Mouse (Mus musculus) kidney, adult 8-10 months (tissue): ENCODE results near the gene 2010111I01Rik.
"Not testable (repeated sequence)": the region's sequence is repeated elsewhere in the genome, so short reads cannot be mapped to it uniquely, and the experiment has no call there.

Source experiments
- DNase-seq, 2 experiments: peaks; one replicate each; pipeline ENCODE4 v3.0.0; 2022

2010111I01Rik gene

DNA sequence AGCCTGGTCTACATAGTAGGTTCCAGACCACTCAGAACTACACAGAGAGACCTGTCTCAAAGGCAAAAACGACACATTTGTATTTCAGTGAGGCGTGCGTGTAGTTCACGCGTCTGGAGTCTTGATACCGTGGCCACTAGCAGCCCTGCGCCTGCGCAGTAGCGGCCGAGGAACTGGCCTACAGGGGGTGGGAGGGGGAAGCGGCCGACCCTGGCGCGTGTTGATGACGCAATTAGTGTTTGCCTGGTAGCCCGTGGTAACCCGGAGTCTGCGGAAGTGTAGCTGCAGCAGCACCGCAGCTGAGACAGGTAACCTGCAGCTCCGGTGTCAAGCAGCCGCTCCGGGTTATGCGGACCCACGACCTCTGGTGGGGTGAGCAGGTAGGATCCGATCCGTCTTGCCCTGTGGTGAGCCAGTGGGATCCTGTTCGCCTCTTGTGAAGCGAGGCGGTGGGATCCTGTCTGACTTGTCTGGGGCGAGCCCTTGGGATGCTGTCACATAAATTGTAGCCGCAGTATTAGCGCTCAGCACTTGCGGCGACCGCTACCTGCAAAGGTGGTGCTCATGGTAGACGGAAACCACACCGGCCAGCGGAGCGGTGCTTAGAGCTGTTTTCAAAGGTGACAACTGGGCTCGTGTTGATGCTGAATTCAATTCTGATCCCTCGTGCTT, at the start of gene 2010111I01Rik:
Gene 2010111I01Rik, plus strand, starts transcription at position 254 of the 672 bp plus-strand sequence.
- DNase-seq = peak; percentile 95 to 97

DNA sequence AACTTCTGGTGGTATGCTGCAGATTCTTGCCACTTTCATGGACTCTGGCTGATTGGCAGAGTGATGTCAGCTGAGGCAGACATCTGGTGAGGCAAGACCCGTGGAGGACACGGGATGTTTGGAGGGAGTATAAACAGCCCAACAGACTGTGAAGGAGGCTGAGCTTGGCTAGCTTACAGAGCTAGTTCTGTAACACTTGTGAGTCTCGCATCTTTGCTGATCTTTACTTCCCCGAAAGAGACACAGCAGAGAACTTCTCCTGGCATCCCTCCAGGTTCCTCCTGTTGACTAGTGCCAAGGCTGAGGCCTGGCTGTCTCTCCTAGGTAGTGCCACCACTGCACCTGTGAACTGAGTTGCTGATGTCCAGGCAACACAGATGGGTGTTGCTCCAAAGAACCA, 48.0 kb upstream of the 2010111I01Rik start:
- DNase-seq = peak; percentile 73 to 75

DNA sequence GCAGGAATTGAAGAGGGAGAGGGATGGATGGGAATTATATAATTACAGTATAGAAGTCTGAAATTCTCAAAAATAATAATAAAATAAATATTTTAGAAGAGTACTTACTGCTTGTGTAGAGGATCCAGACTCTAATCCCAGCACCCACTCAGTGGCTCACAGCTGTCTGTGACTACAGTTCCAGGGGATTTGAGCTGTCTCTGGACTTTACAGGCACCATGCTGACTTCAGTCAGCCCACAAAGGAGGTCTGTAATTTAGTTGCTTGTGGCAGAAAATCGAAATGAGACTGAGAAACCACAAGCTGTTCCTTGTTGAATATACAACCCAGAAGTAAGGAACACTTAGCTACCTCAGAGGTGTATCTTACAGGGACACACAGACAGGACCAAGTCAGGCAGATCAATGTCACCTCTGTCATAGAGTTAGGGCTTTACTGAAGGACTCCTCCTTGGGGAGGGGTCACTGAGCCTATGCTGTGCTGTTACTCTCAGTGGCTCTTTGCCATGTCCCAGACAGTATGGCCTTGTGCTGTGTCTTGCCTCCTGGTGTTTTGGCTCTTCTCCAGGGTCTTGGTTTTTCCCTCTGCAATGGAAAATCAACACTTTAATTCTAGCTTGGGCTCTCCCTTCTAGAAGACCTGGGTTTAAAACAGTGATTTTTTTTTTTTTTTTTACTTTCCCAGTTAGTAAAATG, 47.1 kb upstream of the 2010111I01Rik start:
- no peak for DNase-seq

DNA sequence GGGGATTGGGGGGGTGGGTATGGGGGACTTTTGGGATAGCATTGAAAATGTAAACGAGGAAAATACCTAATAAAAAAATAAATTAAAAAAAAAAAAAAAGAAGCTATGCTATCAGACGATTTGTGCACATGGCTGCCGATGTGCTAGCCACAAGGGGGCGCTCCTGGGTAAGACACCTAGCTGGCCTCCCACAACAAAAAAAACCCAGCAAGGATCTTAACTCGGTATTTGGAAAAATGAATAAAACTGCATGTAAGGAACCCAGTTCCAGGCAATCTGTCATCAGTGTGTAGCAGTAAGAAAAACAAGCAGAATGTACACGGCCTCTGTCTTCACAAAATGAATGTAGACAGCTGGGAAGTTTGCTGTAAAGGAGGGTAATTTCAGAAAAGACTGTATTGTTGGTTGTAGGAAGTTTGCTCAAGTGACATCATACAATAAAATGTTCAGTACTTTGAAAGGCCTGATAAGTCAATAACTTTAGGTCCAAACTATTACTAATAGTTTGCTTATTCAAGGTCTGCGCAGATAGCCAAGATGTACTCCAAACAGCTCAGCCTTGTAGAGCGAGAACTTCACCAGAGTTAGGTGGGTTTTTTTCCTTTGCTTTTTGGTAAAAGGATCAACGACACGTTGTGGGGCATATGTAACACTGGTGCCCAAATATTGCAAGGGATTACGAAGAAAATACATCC, 44.9 kb upstream of the 2010111I01Rik start:
- peak; percentile 58 to 81 for DNase-seq

DNA sequence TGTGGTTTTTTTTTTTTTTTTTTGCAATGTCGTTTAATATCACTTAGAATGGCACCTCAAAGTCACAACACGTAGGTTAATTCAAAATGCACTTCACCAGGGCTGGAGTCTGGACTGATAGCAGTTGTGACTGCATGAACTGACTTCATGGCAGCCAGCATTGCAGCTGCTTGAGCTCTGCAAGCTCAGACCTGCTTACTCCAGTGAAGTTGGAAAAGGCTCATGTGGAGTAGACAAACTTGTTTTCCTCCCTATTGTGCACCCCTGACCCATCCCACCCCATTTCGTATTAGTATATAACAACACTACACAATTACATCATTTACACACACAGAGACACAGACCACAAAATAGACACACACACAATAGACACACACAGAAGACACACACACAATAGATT, 42.0 kb upstream of the 2010111I01Rik start:
- no peak for DNase-seq

DNA sequence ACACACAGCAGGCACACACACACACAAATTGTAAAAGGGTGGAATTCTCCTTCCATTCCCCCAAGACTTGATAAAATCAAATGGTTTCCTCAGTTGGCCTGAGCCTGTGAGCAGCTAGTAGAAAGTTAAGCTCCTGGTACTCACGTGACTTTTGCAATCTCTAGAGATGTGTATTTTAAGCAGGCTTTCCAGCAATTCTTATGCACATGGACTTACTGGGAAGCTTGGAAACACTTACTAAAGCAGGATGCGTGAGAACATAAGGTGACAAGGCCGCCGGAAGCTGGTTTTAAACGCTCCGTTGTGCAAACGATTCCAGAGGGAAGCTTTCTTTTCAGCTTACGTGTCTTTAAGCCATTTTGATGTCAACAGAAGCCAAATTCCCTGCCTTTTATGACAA, 41.5 kb upstream of the 2010111I01Rik start:
- DNase-seq = no peak

DNA sequence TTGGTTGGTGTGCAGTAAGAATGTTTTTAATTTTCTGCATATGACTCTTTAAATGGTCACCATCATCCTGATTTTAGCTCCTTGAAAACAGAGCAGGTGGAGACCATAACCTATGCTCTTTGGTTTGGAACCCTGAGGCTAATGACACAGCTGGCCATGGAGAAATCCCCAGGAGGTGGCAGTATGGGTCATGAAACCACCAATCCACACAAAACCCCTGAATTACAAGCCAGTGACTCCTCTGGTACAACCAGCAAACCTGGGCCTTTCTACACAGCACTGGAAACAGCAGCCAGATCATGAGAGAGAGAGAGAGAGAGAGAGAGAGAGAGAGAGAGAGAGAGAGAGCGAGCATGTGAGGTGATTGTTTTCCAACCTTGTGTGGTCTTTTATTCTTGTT, 38.2 kb upstream of the 2010111I01Rik start:
- peak; percentile 49 to 71 for DNase-seq

DNA sequence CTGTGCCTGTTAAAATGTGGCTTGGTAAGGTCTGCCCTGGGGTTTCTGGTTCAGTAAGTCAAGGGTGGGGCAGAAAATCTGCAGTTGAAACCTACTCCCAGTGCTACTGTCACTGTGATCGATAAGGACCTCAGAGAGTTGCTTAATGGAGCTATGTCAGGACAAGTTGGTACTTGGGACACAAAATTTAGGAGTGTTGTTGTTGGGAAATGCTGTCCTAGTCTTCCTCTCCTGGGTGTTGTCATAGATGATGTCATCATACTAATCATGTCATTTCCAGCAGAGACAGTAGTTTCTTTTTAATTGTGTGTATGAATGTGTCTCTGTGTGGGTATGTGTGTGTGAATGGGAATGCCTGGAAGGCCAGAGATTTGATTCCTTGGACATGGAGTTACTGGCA, 37.2 kb upstream of the 2010111I01Rik start:
- DNase-seq = no peak

DNA sequence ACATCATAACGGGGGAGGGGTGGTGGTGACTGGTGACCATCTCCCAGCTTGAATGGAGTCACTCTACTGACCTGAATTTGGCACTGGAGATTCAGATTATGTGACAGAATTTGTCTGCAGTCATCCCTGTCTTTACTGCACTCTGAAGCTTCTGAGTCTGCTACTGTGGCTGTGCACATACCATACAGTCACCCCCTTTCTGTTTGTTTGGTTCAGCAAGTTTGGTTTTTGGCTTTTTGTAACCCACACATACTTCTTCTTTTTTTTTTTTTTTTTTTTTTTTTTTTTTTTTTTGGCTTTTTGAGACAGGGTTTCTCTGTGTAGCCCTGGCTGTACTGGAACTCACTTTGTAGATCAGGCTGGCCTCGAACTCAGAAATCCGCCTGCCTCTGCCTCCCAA, 35.5 kb upstream of the 2010111I01Rik start:
- not testable (repeated sequence) for DNase-seq

DNA sequence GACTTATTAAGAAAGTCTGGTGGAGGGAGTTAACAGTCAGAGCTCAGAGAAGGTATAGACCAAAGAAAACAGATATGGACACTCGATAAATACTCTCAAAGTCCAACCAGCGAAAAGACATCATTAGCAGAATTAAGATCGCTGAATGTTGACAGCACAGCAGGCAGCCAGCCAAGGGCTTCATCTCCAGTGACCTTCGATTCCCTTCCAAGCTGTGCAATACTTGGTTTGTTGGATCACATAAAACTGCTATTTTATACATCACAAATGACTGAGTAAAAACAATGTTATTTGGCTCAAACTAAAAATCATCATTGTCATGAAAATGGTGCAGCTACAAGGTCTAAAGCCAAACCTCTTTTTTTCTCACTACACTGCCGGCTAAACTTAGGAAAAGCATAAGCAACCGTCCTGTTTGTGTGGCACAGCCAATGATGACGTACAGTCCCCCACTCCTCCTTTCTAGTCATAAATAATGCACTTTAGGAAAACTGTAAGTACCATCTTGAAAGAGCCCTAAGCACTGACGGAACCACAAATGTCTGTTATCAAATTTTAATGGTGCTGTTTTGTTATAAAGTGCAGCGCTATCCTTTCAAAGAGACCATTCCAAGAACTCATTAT, 34.8 kb upstream of the 2010111I01Rik start:
- peak; percentile 38 to 51 for DNase-seq

DNA sequence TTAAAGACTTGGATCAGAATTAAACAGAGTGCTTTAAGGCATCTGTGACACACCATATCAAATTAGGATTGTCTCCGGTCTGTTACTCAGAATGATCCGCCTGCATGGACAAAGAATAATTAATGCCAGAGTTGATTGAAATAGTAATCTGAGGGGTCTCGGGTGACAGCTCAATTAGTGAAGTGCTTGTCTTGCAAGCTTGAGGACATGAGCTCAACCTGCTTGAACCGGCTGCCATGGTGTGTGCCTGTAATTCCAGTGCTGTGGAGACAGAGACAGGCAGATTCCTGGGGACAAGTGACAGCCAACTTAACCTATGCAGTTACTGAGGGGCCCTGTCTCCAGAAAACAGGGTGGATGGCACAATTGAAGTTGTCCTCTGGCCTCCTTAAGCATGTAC, 32.2 kb upstream of the 2010111I01Rik start:
- DNase-seq = no peak

DNA sequence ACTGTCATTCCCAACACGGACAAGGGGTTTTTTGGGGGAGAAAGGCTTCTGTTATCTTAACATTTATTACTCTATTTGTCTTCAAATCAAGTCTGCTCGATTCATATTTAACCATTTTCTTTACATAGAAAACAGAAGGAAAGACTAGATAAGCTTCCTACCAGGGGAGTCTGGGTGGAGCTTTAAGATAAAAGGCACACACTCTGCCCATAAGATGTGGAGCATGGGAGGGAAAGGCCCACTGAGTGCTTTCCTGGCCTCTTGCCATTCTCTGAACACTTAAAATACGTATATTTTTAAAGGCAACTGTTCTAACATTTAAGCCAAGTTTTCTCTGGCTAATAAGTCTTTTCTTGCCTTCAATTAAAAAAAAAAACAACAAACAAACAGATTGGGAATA, 25.3 kb upstream of the 2010111I01Rik start:
- DNase-seq = no peak

DNA sequence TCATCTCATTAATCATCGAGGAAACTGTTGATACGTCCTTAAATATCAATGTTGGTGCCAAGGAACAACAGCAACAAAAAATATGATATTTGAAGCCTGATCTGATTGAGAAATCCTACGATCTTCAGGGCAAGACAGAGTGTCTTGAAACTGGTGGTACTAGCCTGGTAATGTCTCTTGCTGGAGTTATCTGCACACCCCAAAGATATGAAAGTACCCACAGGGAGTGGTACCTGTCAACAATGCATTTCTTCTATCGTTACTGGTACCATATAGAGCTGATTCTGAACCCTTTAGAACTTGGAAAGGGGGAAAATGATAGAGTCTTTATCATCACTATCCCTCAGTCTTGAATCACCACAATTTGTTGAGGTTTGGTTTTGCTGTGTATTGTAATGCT, 24.9 kb upstream of the 2010111I01Rik start:
- no peak for DNase-seq

DNA sequence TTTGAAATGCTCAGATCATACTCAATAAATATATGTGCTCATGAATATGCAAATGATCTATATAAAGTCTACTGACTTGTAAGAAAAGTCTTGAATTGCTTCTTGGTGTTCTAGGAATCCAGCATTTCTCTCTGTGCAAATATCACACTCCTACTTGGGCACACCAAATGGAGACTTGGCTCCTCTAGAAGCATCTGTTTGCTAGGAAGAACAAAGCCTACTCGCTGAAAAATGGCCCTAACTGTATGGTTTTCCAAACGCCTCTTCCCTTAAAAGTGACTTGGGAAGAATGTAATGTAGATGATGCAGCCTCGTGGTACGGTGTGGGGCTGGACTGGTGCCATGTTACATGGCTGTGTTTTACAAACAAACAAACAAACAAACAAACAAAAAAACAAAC, 24.0 kb upstream of the 2010111I01Rik start:
- DNase-seq = no peak

DNA sequence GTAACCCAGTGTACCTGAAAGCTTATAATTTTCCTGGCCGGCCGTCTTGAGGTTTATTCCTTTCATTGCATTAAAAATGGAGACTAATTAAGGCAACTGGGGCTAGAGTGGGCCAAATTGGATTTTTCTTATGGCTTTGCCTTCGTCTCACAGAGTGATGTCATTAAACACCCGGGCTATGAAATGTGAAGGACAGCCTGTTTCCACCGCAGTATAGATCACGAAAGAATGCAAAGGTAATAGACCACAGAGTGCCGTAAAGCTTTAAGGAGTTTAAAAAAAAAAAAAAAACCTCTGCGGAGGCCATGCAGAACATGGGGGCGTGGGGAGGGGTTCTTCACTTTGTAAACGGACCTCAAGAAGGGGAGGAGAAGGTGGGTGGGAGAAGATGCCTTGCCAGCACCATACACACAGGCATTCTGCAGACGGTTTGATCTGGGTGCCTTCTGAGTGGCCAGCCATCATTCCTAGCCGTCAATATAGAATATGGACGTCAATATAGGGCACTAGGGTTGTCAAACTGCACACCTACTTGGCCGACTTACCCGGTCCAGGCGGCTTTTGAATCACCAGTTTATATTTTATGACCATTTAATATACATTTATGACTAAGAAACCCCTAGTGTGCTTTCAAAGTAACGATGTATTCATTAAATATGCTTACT, 23.2 kb upstream of the 2010111I01Rik start:
- DNase-seq = no peak

DNA sequence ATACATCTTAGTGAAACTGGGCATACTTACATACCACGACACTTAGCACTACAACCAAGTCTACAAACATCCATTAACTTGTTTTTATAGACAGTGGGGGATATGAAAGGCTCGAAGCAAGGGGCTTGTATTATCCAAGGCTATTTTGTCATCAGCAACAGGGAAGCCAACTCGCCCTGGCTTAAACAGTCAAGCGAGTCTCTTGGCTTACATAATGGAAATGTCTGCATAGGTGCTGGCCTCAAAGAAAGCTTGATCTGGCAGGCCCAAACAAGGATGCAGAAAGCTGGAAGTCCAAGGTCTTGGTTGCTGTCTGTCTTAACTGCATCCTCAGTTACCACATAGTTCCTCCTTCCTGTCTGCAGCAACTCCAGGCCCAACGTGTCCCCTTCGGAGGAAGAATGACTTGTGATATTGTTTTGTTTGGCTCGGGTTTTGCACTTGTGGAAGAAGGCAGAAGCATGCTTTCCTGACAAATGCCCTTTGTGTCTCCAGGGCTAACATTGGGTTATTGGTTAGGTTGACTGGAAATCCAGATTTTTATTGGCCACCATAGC, 21.3 kb upstream of the 2010111I01Rik start:
- DNase-seq = peak in 1 of 2 experiments; percentile 24

DNA sequence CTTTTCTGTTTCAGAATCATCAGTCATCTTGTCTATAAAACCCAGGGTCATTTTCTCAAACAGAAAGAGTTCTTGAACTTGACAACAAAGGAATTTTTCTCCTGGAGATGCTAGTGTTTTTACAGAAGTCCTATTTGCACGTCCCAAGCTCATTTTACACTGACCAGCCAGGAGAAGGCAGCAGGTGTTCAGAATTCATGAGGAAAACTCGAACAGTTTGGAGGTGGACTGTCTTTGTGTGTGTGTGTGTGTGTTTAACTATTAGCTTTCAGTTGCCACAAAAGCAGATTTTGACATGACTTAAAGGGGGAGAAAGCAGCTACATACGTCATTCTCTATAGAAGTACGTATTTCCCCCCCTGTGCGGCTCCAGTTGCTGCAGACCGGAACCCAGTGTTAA, 20.6 kb upstream of the 2010111I01Rik start:
- DNase-seq = no peak

DNA sequence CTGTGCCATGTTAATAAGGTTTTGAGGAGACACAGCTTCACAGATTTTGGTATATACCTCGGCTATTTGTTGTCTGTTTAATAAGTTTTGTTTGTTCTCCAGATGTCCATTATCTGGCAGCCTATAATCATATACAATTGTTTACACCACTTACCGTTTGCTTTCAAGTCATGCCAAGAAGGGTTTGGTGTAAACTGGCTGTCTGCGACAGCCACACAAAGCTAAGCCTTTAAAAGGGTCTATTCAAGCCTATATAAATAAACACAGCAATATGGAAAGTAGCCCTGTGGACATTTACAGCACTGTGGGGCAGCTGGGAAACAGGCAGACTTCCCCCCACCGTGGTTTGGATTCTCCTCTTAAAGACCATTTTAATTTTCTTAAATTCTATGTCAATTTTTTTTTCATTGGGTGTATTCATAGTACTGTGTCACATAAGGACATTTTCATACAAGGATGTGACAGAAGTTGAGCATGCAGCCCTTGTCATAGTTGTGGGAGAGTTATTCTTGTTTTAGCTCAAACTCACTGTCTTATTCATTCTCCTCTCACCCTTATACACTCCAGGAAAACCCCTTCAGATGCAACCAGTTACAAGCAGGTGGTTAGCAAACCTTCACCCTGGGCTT, 15.0 kb upstream of the 2010111I01Rik start:
- DNase-seq = no peak

DNA sequence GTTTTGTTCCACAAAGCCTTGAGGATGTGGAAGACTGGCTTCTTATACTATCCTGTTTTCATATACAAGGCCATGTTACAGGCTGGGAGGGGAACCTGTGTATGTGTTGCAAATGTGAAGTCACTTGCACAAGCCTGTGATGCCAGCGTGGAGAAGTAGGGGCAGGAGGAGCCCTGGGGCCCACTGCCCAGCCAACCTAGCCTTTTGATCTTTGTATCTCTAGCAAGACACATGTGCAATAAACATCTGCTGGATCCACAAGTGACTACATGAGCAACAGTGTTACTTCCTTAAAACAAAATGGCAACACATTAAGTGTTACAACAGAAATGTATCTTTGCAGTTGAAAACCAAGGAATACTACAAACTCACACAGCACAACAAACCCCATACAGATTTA, 13.1 kb upstream of the 2010111I01Rik start:
- DNase-seq = no peak

DNA sequence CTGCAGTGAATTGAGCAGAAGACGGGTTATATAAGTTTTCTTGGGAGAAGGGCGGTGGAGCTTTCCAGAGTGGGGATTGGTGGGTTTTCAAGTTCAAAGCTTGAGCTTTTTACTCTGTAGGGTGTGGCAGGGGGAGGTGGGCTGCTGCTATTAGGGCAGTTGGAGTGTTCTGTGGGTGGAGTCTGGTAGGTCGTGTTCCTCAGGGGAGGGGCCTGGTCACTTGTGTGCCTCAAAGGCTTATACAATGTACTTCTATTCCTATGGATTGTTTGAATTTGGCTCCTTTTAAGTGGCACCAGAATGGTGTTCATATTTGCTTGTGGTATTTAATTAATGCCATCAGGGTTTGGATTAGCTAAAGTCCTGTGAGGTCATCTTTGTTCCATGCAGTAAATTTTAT, 12.6 kb upstream of the 2010111I01Rik start:
- no peak for DNase-seq

DNA sequence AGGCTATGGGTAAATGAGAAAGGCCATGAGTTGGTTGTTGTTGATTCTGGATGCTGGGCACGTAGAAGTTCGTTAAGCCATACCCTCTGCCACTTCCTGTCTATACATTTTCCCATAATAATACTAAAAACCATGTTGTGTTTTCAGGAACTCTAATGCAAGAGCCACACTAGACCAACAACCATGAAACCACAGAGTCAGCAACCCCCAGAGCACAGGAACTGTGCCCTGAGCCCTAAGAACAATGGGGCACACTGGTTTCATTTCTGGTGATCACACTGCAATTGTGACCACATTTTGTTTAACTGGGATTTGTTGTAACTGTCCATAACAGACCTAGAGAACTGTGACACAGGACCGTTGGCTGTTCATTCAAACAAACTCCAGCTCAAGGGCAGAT, 12.1 kb upstream of the 2010111I01Rik start:
- no peak for DNase-seq

DNA sequence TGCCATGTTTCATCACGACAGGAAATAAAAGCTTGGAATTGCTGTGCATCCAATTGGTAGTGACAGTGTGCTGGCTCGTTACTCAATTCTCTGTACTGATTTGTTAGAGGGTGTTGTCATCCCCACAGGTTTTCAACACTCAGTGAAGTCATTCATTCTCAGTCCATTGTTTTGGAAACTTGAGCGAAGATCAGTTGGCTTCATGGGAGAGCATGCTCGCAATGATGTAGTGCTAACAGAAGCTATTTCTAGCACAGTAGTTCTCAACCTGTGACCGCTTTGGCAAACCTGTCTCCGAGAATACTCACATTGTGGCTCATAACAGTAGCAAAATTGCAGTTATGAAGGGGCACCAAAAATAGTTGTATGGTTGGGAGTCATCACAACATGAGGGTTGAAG, 8.7 kb upstream of the 2010111I01Rik start:
- no peak for DNase-seq
